Mouse (Mus musculus) hindbrain, embryonic 10.5 days (tissue): Measurements from ENCODE around the gene Hilpda. TPM values are rescaled to one million over a fixed set of nuclear protein-coding genes. Genes with fewer than 3 reads are reported as not detected.

Experiments used
- DNase-seq: peaks from one replicate; pipeline ENCODE4 v3.0.0-alpha.2; 2017; ENCODE audit warnings: low spot score
- H3K27ac ChIP-seq: fragments of 300-500 bp; sonication (generic); 2 replicates; pipeline ENCODE4 v1.5.1; 2016; ENCODE audit warnings: mild to moderate bottlenecking, moderate library complexity
- H3K27me3 ChIP-seq: fragments of 300-500 bp; sonication (generic); 2 replicates; pipeline ENCODE4 v1.6.1; 2016; ENCODE audit warnings: mild to moderate bottlenecking; ENCODE audit not compliant: poor library complexity, insufficient read depth, severe bottlenecking
- H3K36me3 ChIP-seq: fragments of 300-500 bp; sonication (generic); 2 replicates; pipeline ENCODE4 v1.6.1; 2016; ENCODE audit warnings: mild to moderate bottlenecking, moderate library complexity
- H3K4me1 ChIP-seq: fragments of 300-500 bp; sonication (generic); replicated peaks from 2 replicates; pipeline ENCODE4 v1.6.1; 2016; ENCODE audit warnings: mild to moderate bottlenecking
- H3K4me3 ChIP-seq: fragments of 300-500 bp; sonication (generic); 2 replicates; pipeline ENCODE4 v1.5.1; 2016; ENCODE audit warnings: mild to moderate bottlenecking, moderate library complexity
- H3K9me3 ChIP-seq: fragments of 300-500 bp; sonication (generic); 2 replicates; pipeline ENCODE4 v1.6.1; 2016; ENCODE audit warnings: mild to moderate bottlenecking, moderate library complexity
- WGBS: fragments of 180-500 bp; shearing (Covaris S2); methylation state at CpG from one replicate; pipeline ENCODE4 v1.1.7; 2016; 5-methylcytosine and 5-hydroxymethylcytosine counted together
- polyA plus RNA-seq: library from polyadenylated mRNA; unstranded; fragments of >200 nt; fragmentation: Nextera tagmentation; extraction: Ambion mirVana; gene quantifications from 2 replicates; pipeline ENCODE4 v1.2.1, GENCODE M21; 2016

Gene Hilpda
- polyA plus RNA-seq, 1 experiment from 2014 or later = 35.9 TPM

- Histone ChIP-seq H3K4me1 (peaks cover 9% of the 10 kb centered on the region; the same call in 1 of the 2 replicates), H3K4me3 (no peak overlapping the region), H3K27ac (no peak overlapping the region), H3K9me3 (no peaks in the 10 kb centered on the region), H3K36me3 (no peaks in the 10 kb centered on the region), H3K27me3 (no peaks in the 10 kb centered on the region)
- WGBS = 75% methylated on average over 7 of the region's 7 CpGs
- DNase-seq = no peak
Measured at GRCm38 (mm10) chr6:29286870-29287269, 14.6 kb downstream of the Hilpda start.

GRCm38 (mm10) chr6:29287481-29287880, 15.2 kb downstream of the Hilpda start:
- 32% methylated on average over 6 of the region's 6 CpGs for WGBS
- Histone ChIP-seq H3K4me3 (no peak overlapping the region), H3K4me1 (peaks cover 9% of the 10 kb centered on the region; the same call in 1 of the 2 replicates), H3K36me3 (no peaks in the 10 kb centered on the region), H3K27me3 (no peaks in the 10 kb centered on the region), H3K27ac (no peak overlapping the region), H3K9me3 (no peaks in the 10 kb centered on the region)
- DNase-seq = no peak

- Histone ChIP-seq H3K9me3 (no peaks in the 10 kb centered on the region), H3K36me3 (no peaks in the 10 kb centered on the region), H3K4me3 (no peak overlapping the region), H3K4me1 (peaks cover 9% of the 10 kb centered on the region; the same call in 1 of the 2 replicates), H3K27ac (no peak overlapping the region), H3K27me3 (no peaks in the 10 kb centered on the region)
- 60% methylated on average over 5 of the region's 5 CpGs for WGBS
- DNase-seq = no peak
Measured at GRCm38 (mm10) chr6:29287944-29288343, 15.7 kb downstream of the Hilpda start.

DNA sequence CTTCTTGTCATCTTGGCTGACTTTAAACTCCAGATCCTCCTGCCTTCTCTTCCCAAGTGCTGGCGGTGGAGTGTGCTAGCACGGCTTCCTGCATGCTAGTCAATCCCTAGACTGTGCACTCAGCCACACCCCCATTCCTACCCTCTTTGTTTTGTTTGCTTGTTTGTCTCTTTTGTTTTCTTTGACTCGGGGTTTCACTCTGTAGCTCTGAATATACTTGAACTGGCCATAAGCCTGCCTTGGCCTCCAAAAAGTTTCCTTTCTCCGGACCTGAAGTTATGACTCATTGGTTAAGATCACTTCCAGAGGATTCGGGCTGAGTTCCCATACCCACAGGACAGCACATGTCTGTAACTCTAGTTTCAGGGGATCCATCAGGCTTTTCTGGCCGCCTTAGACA, 16.4 kb downstream of the Hilpda start:
- DNase-seq = no peak
- H3K4me3 ChIP-seq = no peak overlapping the region
- 67% methylated on average over 6 of the region's 6 CpGs for WGBS
- no peak overlapping the region for H3K27ac ChIP-seq
- H3K36me3 ChIP-seq = no peaks in the 10 kb centered on the region
- H3K27me3 ChIP-seq = no peaks in the 10 kb centered on the region
- H3K9me3 ChIP-seq = no peaks in the 10 kb centered on the region
- peaks cover 9% of the 10 kb centered on the region; the same call in 1 of the 2 replicates for H3K4me1 ChIP-seq

- Histone ChIP-seq H3K4me1 (no peaks in the 10 kb centered on the region; the same call in 1 of the 2 replicates), H3K4me3 (no peak overlapping the region), H3K27ac (no peak overlapping the region), H3K36me3 (no peaks in the 10 kb centered on the region), H3K9me3 (no peaks in the 10 kb centered on the region), H3K27me3 (no peaks in the 10 kb centered on the region)
- 80% methylated on average over 2 of the region's 2 CpGs for WGBS
- no peak for DNase-seq
Measured at GRCm38 (mm10) chr6:29299112-29299511, 26.8 kb downstream of the Hilpda start.

DNA sequence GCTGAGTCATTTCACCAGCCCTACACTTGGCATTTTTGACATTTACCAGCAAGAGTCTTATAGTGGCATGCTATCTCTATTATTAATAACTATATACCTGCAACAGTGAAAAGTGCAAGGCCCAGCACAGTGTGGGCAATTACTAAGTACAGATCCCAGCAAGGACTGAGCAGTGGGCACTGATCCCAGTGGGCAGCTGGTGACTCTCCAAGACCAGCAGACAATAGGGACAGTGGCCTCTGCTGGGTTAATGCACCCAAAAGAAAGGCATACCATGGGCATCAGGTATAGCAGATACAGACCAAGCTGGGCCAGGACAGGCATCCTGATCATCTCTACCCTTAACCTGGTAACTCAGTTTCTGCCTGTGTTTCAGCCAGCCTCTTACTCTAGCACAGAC, 31.0 kb downstream of the Hilpda start:
- no peak overlapping the region for H3K27ac ChIP-seq
- H3K36me3 ChIP-seq = no peaks in the 10 kb centered on the region
- H3K27me3 ChIP-seq = no peaks in the 10 kb centered on the region

DNA sequence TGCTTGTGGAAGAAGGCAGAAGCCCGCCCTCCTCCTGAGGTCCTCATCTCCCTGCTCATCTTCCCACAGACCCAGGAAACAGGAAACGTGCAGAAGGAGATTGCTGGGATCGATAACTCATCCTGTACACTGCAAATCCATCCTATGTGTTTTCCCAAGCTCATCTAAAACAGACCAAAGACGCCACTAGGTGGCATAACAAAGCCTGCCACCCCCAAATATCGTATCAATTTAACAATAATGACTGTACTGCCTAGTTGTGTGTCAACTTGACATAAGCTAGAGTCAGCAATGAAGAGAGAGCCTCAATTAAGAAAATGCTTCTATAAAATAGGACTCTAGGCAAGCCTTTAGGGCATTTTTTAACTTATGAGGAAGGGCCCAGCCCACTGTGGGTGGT, 31.4 kb downstream of the Hilpda start:
- Histone ChIP-seq H3K36me3 (no peaks in the 10 kb centered on the region), H3K27ac (no peak overlapping the region), H3K9me3 (no peaks in the 10 kb centered on the region), H3K27me3 (no peaks in the 10 kb centered on the region), H3K4me3 (no peak overlapping the region), H3K4me1 (no peaks in the 10 kb centered on the region; the same call in 1 of the 2 replicates)
- WGBS = 58% methylated on average over 5 of the region's 5 CpGs
- no peak for DNase-seq

More for the DNA sequence above, 31.0 kb downstream of the Hilpda start:
- DNase-seq = no peak
- Histone ChIP-seq H3K4me1 (no peaks in the 10 kb centered on the region; the same call in 1 of the 2 replicates), H3K4me3 (no peak overlapping the region), H3K9me3 (no peaks in the 10 kb centered on the region)

GRCm38 (mm10) chr6:29305462-29305861, 33.2 kb downstream of the Hilpda start:
- Histone ChIP-seq H3K4me1 (no peaks in the 10 kb centered on the region; the same call in 1 of the 2 replicates), H3K9me3 (no peaks in the 10 kb centered on the region), H3K36me3 (no peaks in the 10 kb centered on the region), H3K27me3 (no peaks in the 10 kb centered on the region), H3K4me3 (no peak overlapping the region), H3K27ac (no peak overlapping the region)
- DNase-seq = no peak
- WGBS = 91% methylated on average over 4 of the region's 4 CpGs

DNA sequence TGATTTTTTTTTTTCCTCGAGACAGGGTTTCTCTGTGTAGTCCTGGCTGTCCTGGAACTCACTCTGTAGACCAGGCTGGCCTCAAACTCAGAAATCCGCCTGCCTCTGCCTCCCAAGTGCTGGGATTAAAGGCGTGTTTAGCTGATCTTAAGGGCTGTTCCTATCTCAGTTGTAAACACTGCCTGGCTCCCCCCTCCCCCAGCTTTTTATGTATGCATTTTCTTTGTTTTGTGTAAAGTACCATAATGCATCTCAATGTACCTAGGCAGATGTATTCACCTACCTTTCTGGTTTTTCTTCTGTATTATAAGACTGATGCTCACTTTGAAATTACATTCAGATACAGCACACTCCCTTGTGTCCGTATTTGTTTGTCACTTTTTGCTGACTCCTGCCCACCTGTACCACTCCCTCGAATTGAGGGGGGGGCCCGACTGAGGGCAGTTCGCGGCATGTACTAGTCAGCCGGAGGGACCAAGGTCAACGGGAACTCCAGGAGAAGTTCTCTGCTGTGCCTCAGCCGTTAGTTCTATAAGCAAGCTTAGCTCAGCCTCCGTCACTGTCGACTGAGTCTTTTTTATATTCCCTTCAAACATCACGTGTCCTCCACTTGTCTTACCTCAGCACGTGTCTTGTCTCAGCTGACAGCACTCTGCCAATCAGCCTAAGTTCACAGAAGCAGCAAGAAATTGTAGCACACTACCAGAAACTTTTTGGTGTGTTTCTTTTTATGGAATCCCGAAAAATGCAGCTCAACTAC, 36.7 kb downstream of the Hilpda start:
- Histone ChIP-seq H3K36me3 (no peaks in the 10 kb centered on the region), H3K4me3 (no peak overlapping the region), H3K9me3 (no peaks in the 10 kb centered on the region), H3K4me1 (0 out of 2 replicates have a peak, but pooled peaks cover 4% of the 10 kb centered on the region), H3K27ac (no peak overlapping the region), H3K27me3 (no peaks in the 10 kb centered on the region)
- no peak for DNase-seq
- 91% methylated on average over 16 of the region's 16 CpGs for WGBS

DNA sequence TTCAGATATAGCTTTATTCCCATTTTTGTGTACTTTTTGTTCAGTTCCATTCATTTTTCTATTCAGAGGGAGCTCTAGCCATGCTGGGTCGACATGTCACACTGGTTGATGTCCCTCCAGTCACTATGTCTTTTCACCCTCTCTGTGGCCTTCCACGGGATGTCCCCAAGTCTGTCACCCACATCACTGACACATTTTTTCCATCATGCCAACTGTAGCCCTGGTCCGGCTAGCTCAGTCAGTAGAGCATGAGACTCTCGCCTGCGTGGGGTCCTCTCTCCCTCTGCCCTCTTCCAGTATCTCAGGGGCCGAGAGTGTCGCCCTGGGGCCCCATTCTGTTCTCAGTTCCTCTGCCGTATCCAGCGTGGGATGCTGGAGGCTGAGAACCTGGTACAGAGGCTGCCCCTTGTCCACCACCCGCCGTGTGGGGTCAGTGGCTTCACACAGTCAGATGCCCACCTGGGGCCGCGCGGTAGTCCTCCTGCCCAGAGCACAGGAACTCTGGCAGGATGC, 41.5 kb downstream of the Hilpda start:
- Histone ChIP-seq H3K27ac (no peak overlapping the region), H3K36me3 (no peaks in the 10 kb centered on the region), H3K4me1 (peaks cover 4% of the 10 kb centered on the region; the same call in 1 of the 2 replicates), H3K27me3 (no peaks in the 10 kb centered on the region), H3K4me3 (no peak overlapping the region), H3K9me3 (no peaks in the 10 kb centered on the region)
- no peak for DNase-seq
- 65% methylated on average over 14 of the region's 14 CpGs for WGBS

DNA sequence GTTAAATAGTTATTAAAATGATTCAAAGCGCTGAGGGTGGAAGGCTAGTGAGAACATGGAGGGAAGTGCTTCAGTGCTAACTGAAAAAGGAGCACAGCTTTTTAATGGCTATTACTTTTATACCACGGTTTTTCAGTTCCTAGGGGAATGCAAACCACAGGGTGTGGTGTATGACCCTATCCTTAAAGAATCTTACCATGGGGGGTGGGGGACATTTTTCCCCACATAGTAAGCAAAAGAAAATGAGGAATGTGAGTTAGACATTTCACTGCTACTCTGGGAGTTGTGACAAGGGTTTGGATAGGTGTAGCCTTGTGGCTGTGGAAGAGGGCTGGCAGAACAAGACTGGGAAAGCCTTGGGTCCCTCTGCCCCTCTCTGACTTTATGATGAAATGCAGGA, 45.0 kb downstream of the Hilpda start:
- no peak for DNase-seq
- Histone ChIP-seq H3K36me3 (no peaks in the 10 kb centered on the region), H3K27ac (no peak overlapping the region), H3K9me3 (no peaks in the 10 kb centered on the region), H3K27me3 (no peaks in the 10 kb centered on the region), H3K4me3 (no peak overlapping the region), H3K4me1 (peaks cover 9% of the 10 kb centered on the region; the same call in 1 of the 2 replicates)
- WGBS = 70% methylated on average over 2 of the region's 2 CpGs

- no peaks in the 10 kb centered on the region for H3K36me3 ChIP-seq
- H3K9me3 ChIP-seq = no peaks in the 10 kb centered on the region
- H3K4me1 ChIP-seq = peaks cover 9% of the 10 kb centered on the region; the same call in 1 of the 2 replicates
- no peak overlapping the region for H3K27ac ChIP-seq
- no peak for DNase-seq
- no peaks in the 10 kb centered on the region for H3K27me3 ChIP-seq
- H3K4me3 ChIP-seq = no peak overlapping the region
- WGBS = 76% methylated on average over 3 of the region's 3 CpGs
Measured at GRCm38 (mm10) chr6:29317941-29318340, 45.7 kb downstream of the Hilpda start.

DNA sequence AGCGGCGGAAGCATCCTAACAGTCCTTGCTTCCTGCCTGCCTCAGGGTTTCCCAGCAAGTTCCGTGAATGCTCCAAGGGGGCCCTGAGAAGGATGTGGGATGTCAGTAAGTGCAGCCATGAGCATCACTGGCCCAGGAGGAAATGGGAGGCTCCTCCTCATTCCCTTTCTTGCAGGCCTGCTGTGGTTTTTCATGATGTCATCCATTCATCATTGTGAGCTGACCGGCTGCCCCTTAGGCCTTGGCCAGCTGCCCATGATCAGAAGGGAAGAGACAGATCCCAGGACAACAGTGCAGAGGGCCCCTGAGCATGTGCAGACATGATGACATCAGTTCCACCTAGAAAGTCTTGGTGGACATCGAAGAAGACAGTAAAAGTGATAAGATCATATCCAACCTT, 46.6 kb downstream of the Hilpda start, which contains the start of gene Fam71f1:
Gene Fam71f1, plus strand, starts transcription at position 262 of the 400 bp plus-strand sequence.
- Histone ChIP-seq H3K36me3 (no peaks in the 10 kb centered on the region), H3K9me3 (no peaks in the 10 kb centered on the region), H3K27ac (no peak within 1 kb of the TSS), H3K4me3 (no peak within 1 kb of the TSS), H3K4me1 (peaks cover 6% of the 10 kb centered on the region; the same call in 1 of the 2 replicates), H3K27me3 (no peaks in the 10 kb centered on the region)
- peak; percentile 10 for DNase-seq
- 81% methylated on average over 5 of the region's 5 CpGs for WGBS
